Mouse (Mus musculus) yolk sac, embryonic 10.5 days (tissue): ENCODE measurements around the gene Prkar1a.

ENCODE experiments used
- DNase-seq: peaks from one replicate; pipeline ENCODE4 v3.0.0-alpha.2; 2017; ENCODE audit warnings: low spot score

Prkar1a gene

GRCm38 (mm10) chr11:109705336-109706054, 56.3 kb downstream of the Prkar1a start:
- no peak for DNase-seq

GRCm38 (mm10) chr11:109706055-109706412, 56.8 kb downstream of the Prkar1a start:
- peak; percentile 90 for DNase-seq

DNA sequence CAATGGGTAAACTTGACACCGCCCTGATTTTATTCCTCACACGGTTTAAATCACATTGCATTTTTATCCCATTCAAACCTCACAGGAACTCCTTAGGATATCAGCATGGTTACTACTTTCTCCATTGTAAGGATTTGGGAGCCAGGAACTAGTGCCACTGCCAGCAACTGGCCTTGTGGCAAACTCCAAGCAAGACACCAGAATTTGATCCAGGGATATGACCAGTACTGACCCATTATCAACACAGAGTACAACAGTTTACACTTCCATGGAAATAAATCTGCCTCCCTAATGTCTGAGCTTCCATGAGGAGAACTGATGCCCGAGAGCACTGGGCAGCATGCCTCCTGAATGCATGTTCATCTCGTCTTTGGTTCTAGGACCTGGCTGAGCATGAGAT, 57.4 kb downstream of the Prkar1a start:
- no peak for DNase-seq

DNA sequence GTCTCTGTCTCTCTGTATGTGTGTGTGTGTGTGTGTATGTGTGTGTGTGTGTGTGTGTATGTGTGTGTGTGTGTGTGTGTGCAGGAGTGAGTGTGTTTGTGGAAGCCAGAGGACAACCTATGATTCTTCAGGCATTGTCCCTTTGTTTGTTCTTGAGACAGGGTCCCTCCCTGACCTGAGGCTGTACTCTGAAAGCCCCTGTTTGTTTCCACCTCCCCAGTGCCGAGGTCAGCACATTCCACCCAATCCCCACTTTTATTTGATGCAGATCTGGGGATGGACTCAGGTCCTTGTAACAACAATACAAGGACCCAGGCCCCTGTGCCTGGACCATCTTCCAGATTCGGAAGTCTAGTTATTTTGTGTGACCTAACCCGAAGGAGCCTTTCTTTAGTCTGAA, 58.2 kb downstream of the Prkar1a start:
- peak; percentile 64 for DNase-seq

- no peak for DNase-seq
Measured at GRCm38 (mm10) chr11:109708786-109709185, 59.6 kb downstream of the Prkar1a start.

DNA sequence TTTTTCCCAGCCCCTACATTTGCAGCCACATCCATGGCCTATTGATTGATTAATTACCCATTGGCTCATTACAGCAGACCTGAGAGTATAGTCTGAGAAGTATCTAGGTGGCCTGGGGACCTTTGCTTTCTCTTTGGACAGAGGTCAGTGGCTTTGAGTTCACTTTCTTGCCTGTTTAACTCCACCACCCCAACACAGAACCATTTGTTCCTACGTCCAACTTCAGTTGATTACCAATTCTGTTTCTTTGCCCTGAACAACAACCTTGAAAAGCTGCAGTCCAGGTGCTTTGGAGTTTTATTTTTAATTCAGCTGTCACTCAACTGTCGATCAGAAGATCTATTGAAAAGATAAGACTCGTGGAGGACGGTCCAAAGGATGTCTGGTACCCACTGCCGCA, 60.3 kb downstream of the Prkar1a start:
- no peak for DNase-seq

GRCm38 (mm10) chr11:109714341-109715247, 65.4 kb downstream of the Prkar1a start:
- no peak for DNase-seq

DNA sequence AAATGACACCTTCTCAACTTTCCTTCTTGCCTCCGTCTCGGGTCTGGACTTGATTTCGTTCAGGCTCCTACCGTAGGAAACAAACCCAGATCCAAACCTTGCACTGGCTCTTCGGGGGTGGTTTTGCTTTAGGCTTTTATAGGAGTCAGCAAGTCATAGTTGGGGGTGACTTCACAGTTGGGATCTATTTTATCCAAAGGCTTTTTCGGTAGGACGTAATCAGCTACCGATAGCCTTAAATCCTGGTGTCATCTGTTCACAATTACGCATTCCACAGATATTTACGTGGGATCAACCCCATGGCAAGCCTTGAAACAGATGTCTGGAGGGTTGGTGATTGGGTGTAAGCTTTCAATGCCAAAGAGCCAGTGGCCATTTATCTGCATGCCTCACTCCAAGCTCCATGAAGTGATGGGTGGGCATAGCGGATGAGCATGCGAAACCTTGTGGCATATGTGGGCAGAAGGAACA, 66.1 kb downstream of the Prkar1a start:
- no peak for DNase-seq

GRCm38 (mm10) chr11:109716981-109717380, 67.8 kb downstream of the Prkar1a start:
- DNase-seq, result no peak

- DNase-seq, result no peak
Measured at GRCm38 (mm10) chr11:109717448-109717847, 68.2 kb downstream of the Prkar1a start.

DNA sequence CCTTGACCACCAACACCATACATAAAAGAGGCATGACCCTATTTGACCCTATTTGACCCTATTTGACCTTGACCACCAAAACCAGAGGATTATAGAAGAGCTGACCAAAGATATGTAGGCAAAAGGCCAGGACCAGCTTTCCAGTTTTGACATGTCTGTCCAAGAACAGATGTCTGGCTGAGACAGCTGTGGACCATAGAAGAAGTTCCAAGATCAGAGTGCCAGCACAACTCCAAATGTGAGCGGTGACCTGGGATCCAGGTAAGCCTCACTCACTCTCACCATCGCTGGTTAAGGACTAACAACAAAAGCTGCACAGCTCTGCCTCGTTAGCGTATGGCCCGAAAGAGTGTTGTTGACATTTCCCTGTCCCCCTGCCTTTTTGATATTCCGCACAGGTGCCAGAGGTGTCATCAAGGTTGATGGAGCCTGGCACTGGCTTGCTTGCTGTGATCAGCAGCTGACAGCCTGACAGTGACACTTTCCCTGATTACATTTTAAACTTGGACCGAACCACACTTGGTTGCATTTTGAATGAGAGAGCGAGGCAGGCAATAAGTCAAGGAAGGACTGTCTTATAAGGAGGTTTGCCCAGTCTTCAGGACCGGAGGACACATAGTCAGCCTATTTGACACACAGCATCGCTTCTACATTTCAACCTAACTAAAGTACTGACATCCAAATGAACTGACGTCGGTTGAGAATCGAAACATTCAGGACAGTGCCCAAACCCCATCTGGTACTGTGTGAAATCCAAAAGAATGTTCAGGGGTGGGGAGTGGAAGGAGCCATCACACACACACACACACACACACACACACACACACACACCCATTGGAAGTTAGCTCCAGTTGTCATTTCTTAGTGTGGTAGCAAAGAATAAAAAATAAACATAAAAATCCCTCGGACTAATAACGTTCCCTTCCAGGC, 69.0 kb downstream of the Prkar1a start:
- DNase-seq, result no peak
